In genomic region chr4:54866062-54866461, GRCm38 (mm10) we compare ENCODE assay signal across 31 mouse cellular contexts.
DNase-seq lines count a peak whose midpoint lies in the region; ATAC-seq lines count a peak whose summit lies in the region.
"Had no signal": no experiment of that assay in that cellular context is flagged by ENCODE, and none has a peak within 500 bp of the region (broad histone marks: within the 10 kb centered on the region; RNA-seq: fewer than 3 reads in every experiment).

No protein-coding gene starts in this region.

- WGBS in embryonic facial prominence, embryonic 11.5 days, result 62% methylated on average over 2 of the region's 2 CpGs
- WGBS in embryonic facial prominence, embryonic 10.5 days, result 60% methylated on average over 2 of the region's 2 CpGs
- 23% methylated on average over 2 of the region's 2 CpGs for WGBS in midbrain, embryonic 14.5 days
- 35% methylated on average over 2 of the region's 2 CpGs for WGBS in midbrain, embryonic 16.5 days
- 55% methylated on average over 2 of the region's 2 CpGs for WGBS in embryonic facial prominence, embryonic 14.5 days

- no peaks in the 10 kb centered on the region for H3K4me1 ChIP-seq in embryonic facial prominence, embryonic 11.5 days (ENCODE audit: control insufficient read depth, insufficient read depth, low read length)
- no peaks in the 10 kb centered on the region for H3K4me1 ChIP-seq in embryonic facial prominence, embryonic 10.5 days
- no peaks in the 10 kb centered on the region for H3K4me1 ChIP-seq in midbrain, embryonic 14.5 days (ENCODE audit: control insufficient read depth, insufficient read depth, low read length)
- H3K4me1 ChIP-seq in midbrain, embryonic 16.5 days (ENCODE audit: control insufficient read depth, insufficient read depth, low read length), result no peaks in the 10 kb centered on the region
- H3K4me1 ChIP-seq in embryonic facial prominence, embryonic 14.5 days (ENCODE audit: control insufficient read depth, insufficient read depth, low read length), result no peaks in the 10 kb centered on the region
- H3K4me1 ChIP-seq: embryonic facial prominence, embryonic 12.5 days; forebrain, embryonic 13.5 days; heart, embryonic 12.5 days; heart, embryonic 15.5 days; hindbrain, embryonic 10.5 days had no signal

- H3K36me3 ChIP-seq in embryonic facial prominence, embryonic 11.5 days (replicated peaks; ENCODE audit: control insufficient read depth, insufficient read depth, low read depth, low read length), result no peaks in the 10 kb centered on the region
- H3K36me3 ChIP-seq in embryonic facial prominence, embryonic 10.5 days (replicated peaks), result no peaks in the 10 kb centered on the region
- no peaks in the 10 kb centered on the region for H3K36me3 ChIP-seq in midbrain, embryonic 14.5 days (ENCODE audit: control insufficient read depth, insufficient read depth, low read length)
- no peaks in the 10 kb centered on the region for H3K36me3 ChIP-seq in midbrain, embryonic 16.5 days (ENCODE audit: control insufficient read depth, insufficient read depth, low read length)
- H3K36me3 ChIP-seq in embryonic facial prominence, embryonic 14.5 days (ENCODE audit: control insufficient read depth, insufficient read depth, low read length), result no peaks in the 10 kb centered on the region
- H3K36me3 ChIP-seq: embryonic facial prominence, embryonic 12.5 days; G1E; heart, embryonic 12.5 days; heart, embryonic 15.5 days; hindbrain, embryonic 10.5 days had no signal

- no peak for ATAC-seq in embryonic facial prominence, embryonic 11.5 days (replicated peaks; ENCODE audit: insufficient number of reproducible peaks, low FRiP score, low TSS enrichment, low read depth)
- ATAC-seq in midbrain, embryonic 14.5 days (ENCODE audit: low FRiP score, low TSS enrichment), result no peak
- ATAC-seq in midbrain, embryonic 16.5 days, result no peak
- no peak for ATAC-seq in embryonic facial prominence, embryonic 14.5 days (ENCODE audit: low read depth)
- ATAC-seq: forebrain, embryonic 13.5 days; forebrain, embryonic 16.5 days; hindbrain, postnatal 0 days; inflammation-experienced regulatory T-cells, adult 6 months; intestine, embryonic 16.5 days had no signal

- peak; percentile 8 for DNase-seq in embryonic facial prominence, embryonic 11.5 days (ENCODE audit: low spot score)
- DNase-seq in embryonic facial prominence, embryonic 10.5 days (ENCODE audit: low spot score), result no peak
- peak; percentile 4 for DNase-seq in midbrain, embryonic 14.5 days
- DNase-seq in embryonic facial prominence, embryonic 14.5 days (ENCODE audit: low spot score), result peak; percentile 40
- no peak for DNase-seq in urinary bladder, adult 2 months (ENCODE audit: low spot score)
- no peak for DNase-seq in ovary, adult 18-20 months (ENCODE audit: low spot score)
- DNase-seq: adrenal gland, adult 2 months; adrenal gland, postnatal 14 days; B cell, adult 2 months; cerebellum, adult 18-20 months; cerebellum, adult 9-10 months; cerebellum, postnatal 14 days; gastrocnemius, adult 2 months; gastrocnemius, postnatal 14 days; heart, adult 11 months; heart, postnatal 10 days; heart, postnatal 36 days had no signal

- H3K4me3 ChIP-seq in embryonic facial prominence, embryonic 11.5 days (ENCODE audit: low read depth, low read length), result no peak overlapping the region
- no peak overlapping the region for H3K4me3 ChIP-seq in embryonic facial prominence, embryonic 10.5 days
- H3K4me3 ChIP-seq in midbrain, embryonic 14.5 days (replicated peaks; ENCODE audit: low read depth, low read length), result no peak overlapping the region
- H3K4me3 ChIP-seq in midbrain, embryonic 16.5 days (ENCODE audit: low read depth, low read length), result no peak overlapping the region
- no peak overlapping the region for H3K4me3 ChIP-seq in embryonic facial prominence, embryonic 14.5 days (ENCODE audit: low read depth, low read length)
- H3K4me3 ChIP-seq: embryonic facial prominence, embryonic 12.5 days; erythroblast, embryonic 14.5 days; forebrain, embryonic 13.5 days; gastrocnemius, adult 2 months; heart, embryonic 12.5 days; heart, embryonic 15.5 days; hindbrain, embryonic 10.5 days had no signal

- no peaks in the 10 kb centered on the region for H3K9me3 ChIP-seq in embryonic facial prominence, embryonic 11.5 days (replicated peaks; ENCODE audit: control insufficient read depth, low read length)
- H3K9me3 ChIP-seq in embryonic facial prominence, embryonic 10.5 days, result no peaks in the 10 kb centered on the region
- H3K9me3 ChIP-seq in midbrain, embryonic 14.5 days (ENCODE audit: control insufficient read depth, low read length), result no peaks in the 10 kb centered on the region
- no peaks in the 10 kb centered on the region for H3K9me3 ChIP-seq in midbrain, embryonic 16.5 days (replicated peaks; ENCODE audit: control insufficient read depth, low read length, poor library complexity, severe bottlenecking)
- H3K9me3 ChIP-seq in embryonic facial prominence, embryonic 14.5 days (ENCODE audit: control insufficient read depth, low read length), result no peaks in the 10 kb centered on the region
- H3K9me3 ChIP-seq: embryonic facial prominence, embryonic 12.5 days; forebrain, embryonic 13.5 days; heart, embryonic 12.5 days; heart, embryonic 15.5 days; hindbrain, embryonic 10.5 days had no signal

- H3K9ac ChIP-seq in embryonic facial prominence, embryonic 11.5 days (replicated peaks; ENCODE audit: low read length), result no peak overlapping the region
- no peak overlapping the region for H3K9ac ChIP-seq in midbrain, embryonic 14.5 days (replicated peaks; ENCODE audit: low read length)
- H3K9ac ChIP-seq in midbrain, embryonic 16.5 days (ENCODE audit: low read depth, low read length), result no peak overlapping the region
- no peak overlapping the region for H3K9ac ChIP-seq in embryonic facial prominence, embryonic 14.5 days (ENCODE audit: low read depth, low read length)
- H3K9ac ChIP-seq: embryonic facial prominence, embryonic 12.5 days; forebrain, embryonic 13.5 days; heart, embryonic 12.5 days; heart, embryonic 15.5 days; hindbrain, embryonic 14.5 days had no signal

- H3K27me3 ChIP-seq in embryonic facial prominence, embryonic 11.5 days (ENCODE audit: control insufficient read depth, insufficient read depth, low read length), result no peaks in the 10 kb centered on the region
- no peaks in the 10 kb centered on the region for H3K27me3 ChIP-seq in embryonic facial prominence, embryonic 10.5 days (replicated peaks; ENCODE audit: low read depth, poor library complexity, severe bottlenecking)
- H3K27me3 ChIP-seq in midbrain, embryonic 14.5 days (ENCODE audit: control insufficient read depth, insufficient read depth, low read length), result no peaks in the 10 kb centered on the region
- H3K27me3 ChIP-seq in midbrain, embryonic 16.5 days (ENCODE audit: control insufficient read depth, insufficient read depth, low read depth, low read length), result no peaks in the 10 kb centered on the region
- H3K27me3 ChIP-seq in embryonic facial prominence, embryonic 14.5 days (replicated peaks; ENCODE audit: control insufficient read depth, insufficient read depth, low read length), result no peaks in the 10 kb centered on the region
- H3K27me3 ChIP-seq: CH12.LX; embryonic facial prominence, embryonic 12.5 days; forebrain, embryonic 13.5 days; heart, embryonic 12.5 days; heart, embryonic 15.5 days had no signal

- no peak overlapping the region for H3K27ac ChIP-seq in embryonic facial prominence, embryonic 11.5 days (replicated peaks; ENCODE audit: low read depth, low read length)
- no peak overlapping the region for H3K27ac ChIP-seq in embryonic facial prominence, embryonic 10.5 days (replicated peaks)
- no peak overlapping the region for H3K27ac ChIP-seq in midbrain, embryonic 14.5 days (replicated peaks; ENCODE audit: low read depth, low read length)
- H3K27ac ChIP-seq in midbrain, embryonic 16.5 days (ENCODE audit: low read length), result no peak overlapping the region
- no peak overlapping the region for H3K27ac ChIP-seq in embryonic facial prominence, embryonic 14.5 days (replicated peaks; ENCODE audit: low read depth, low read length)
- H3K27ac ChIP-seq: embryonic facial prominence, embryonic 12.5 days; forebrain, embryonic 13.5 days; gastrocnemius, adult 2 months; heart, embryonic 15.5 days; hindbrain, embryonic 10.5 days; hindbrain, embryonic 14.5 days; hindbrain, postnatal 0 days had no signal

- no peak overlapping the region for H3K4me2 ChIP-seq in embryonic facial prominence, embryonic 11.5 days (ENCODE audit: low read depth, low read length)
- H3K4me2 ChIP-seq in midbrain, embryonic 14.5 days (ENCODE audit: low read length), result no peak overlapping the region
- H3K4me2 ChIP-seq in midbrain, embryonic 16.5 days (ENCODE audit: low read length), result no peak overlapping the region
- H3K4me2 ChIP-seq in embryonic facial prominence, embryonic 14.5 days (ENCODE audit: low read depth, low read length), result no peak overlapping the region
- H3K4me2 ChIP-seq: embryonic facial prominence, embryonic 12.5 days; forebrain, embryonic 13.5 days; heart, embryonic 12.5 days; heart, embryonic 15.5 days; hindbrain, embryonic 14.5 days had no signal

Comparison
In these comparisons a context has a peak if more than half of its experiments do, and no peak if none do; other contexts are left out.
1. DNase-seq: peak in embryonic facial prominence, embryonic 11.5 days (single experiment), midbrain, embryonic 14.5 days (single experiment) and embryonic facial prominence, embryonic 14.5 days (single experiment); none in embryonic facial prominence, embryonic 10.5 days (single experiment), urinary bladder, adult 2 months (single experiment) and ovary, adult 18-20 months (single experiment).